Mouse (Mus musculus) megakaryocyte, embryonic 14.5 days (primary cell): Measurements from ENCODE around the gene Nfkbib.

Source experiments
- FLI1 ChIP-seq: IDR thresholded peaks from 2 replicates; pipeline ENCODE4 v1.6.1; 2012; ENCODE audit warnings: low read length, inconsistent platforms, mixed read lengths
- GATA1 ChIP-seq: IDR thresholded peaks from 3 replicates; pipeline ENCODE4 v1.6.1; 2012; ENCODE audit warnings: mixed read lengths, low read length, inconsistent platforms, borderline replicate concordance

DNA sequence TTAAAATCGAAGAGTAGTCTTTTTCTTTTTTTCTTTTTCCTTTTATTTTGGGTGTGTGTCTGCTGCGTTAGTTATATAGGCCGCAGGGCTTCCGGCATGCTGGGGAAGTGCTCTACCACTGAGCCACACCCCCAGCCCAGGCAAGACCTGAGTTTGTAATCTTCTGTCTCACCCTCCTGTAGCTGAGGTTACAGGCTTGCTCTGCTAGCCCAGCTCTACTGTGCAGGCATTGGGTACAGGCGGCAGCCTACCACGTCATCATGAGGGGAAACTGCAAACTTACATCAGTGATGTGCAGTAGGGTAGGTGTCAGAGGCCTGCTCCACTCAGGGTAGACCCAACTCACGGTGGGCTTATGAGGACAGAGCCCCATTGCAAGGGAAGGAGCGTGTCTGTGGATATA is 13.9 kb upstream of the Nfkbib start:
- TF ChIP-seq GATA1 (no peak), FLI1 (no peak)
